Mouse (Mus musculus) MEL (cell line): ENCODE data around the gene Rad50. TPM values are rescaled to one million over a fixed set of nuclear protein-coding genes. Genes with fewer than 3 reads are reported as not detected.

Source experiments
- DNase-seq: peaks from one replicate; pipeline ENCODE4 v3.0.0; 2011; ENCODE audit warnings: low read depth, low spot score
- H3K27ac ChIP-seq: 2 replicates; pipeline ENCODE4 v1.5.1; 2012; ENCODE audit warnings: low read depth, mild to moderate bottlenecking, control low read depth, low read length, moderate library complexity; ENCODE audit not compliant: control insufficient read depth
- H3K27me3 ChIP-seq, 2 experiments: fragments of 150-350 bp in 1 of 2; sonication (generic) in 1 of 2; 2 replicates each; pipeline ENCODE4 v1.6.1; 2012; ENCODE audit warnings: low read length in 2 of 2, mild to moderate bottlenecking in 2 of 2, improper control_type of control experiment in 1 of 2, moderate library complexity in 1 of 2; ENCODE audit not compliant: insufficient read depth in 2 of 2, control insufficient read depth in 1 of 2
- H3K36me3 ChIP-seq, 2 experiments: 2 replicates each; pipeline ENCODE4 v1.6.1; 2012 to 2014; ENCODE audit warnings: low read length in 2 of 2, improper control_type of control experiment in 1 of 2, inconsistent platforms in 1 of 2, mild to moderate bottlenecking in 1 of 2; ENCODE audit not compliant: insufficient read depth in 2 of 2, control insufficient read depth in 1 of 2
- H3K4me1 ChIP-seq, 2 experiments: fragments of 150-350 bp in 1 of 2; sonication (generic) in 1 of 2; 2 replicates each; pipeline ENCODE4 v1.6.1; 2012; ENCODE audit warnings: low read length in 2 of 2, improper control_type of control experiment in 1 of 2, mild to moderate bottlenecking in 1 of 2; ENCODE audit not compliant: insufficient read depth in 2 of 2, control insufficient read depth in 1 of 2
- H3K4me3 ChIP-seq, 2 experiments: fragments of 150-350 bp in 1 of 2; sonication (generic) in 1 of 2; 2 replicates each; pipeline ENCODE4 v1.5.1; 2012; ENCODE audit warnings: low read depth in 2 of 2, low read length in 2 of 2, mild to moderate bottlenecking in 2 of 2, moderate library complexity in 2 of 2, control low read depth in 1 of 2, improper control_type of control experiment in 1 of 2; ENCODE audit not compliant: control insufficient read depth in 1 of 2, insufficient read depth in 1 of 2
- H3K79me2 ChIP-seq: 2 replicates; pipeline ENCODE4 v1.6.1; 2012; ENCODE audit warnings: mild to moderate bottlenecking, low read length, moderate library complexity; ENCODE audit not compliant: control insufficient read depth, poor library complexity, insufficient read depth
- H3K9ac ChIP-seq: 2 replicates; pipeline ENCODE4 v1.6.1; 2012; ENCODE audit warnings: low read depth, mild to moderate bottlenecking, control low read depth, low read length, moderate library complexity; ENCODE audit not compliant: control insufficient read depth, poor library complexity, severe bottlenecking
- H3K9me3 ChIP-seq: fragments of 150-350 bp; sonication (generic); replicated peaks from 2 replicates; pipeline ENCODE4 v1.6.1; 2012; ENCODE audit warnings: mild to moderate bottlenecking, low read length, improper control_type of control experiment, moderate library complexity; ENCODE audit not compliant: insufficient read depth
- E2F4 ChIP-seq: IDR thresholded peaks from 2 replicates; pipeline ENCODE4 v1.6.1; 2011; ENCODE audit warnings: low read depth, low read length, improper control_type of control experiment, borderline replicate concordance
- ELF1 ChIP-seq: IDR thresholded peaks from 2 replicates; pipeline ENCODE4 v1.6.1; 2014; ENCODE audit warnings: low read depth, mild to moderate bottlenecking, inconsistent platforms, low read length, improper control_type of control experiment, moderate library complexity
- EP300 ChIP-seq, 2 experiments: IDR thresholded peaks; 2 replicates each; pipeline ENCODE4 v1.6.1; 2011; ENCODE audit warnings: improper control_type of control experiment in 2 of 2, low read length in 2 of 2, low read depth in 1 of 2, mild to moderate bottlenecking in 1 of 2
- ETS1 ChIP-seq: IDR thresholded peaks from 2 replicates; pipeline ENCODE4 v1.6.1; 2012; ENCODE audit warnings: low read depth, mild to moderate bottlenecking, inconsistent platforms, low read length, improper control_type of control experiment, moderate library complexity
- GABPA ChIP-seq: IDR thresholded peaks from 2 replicates; pipeline ENCODE4 v1.6.1; 2012; ENCODE audit warnings: low read depth, mild to moderate bottlenecking, inconsistent platforms, low read length, improper control_type of control experiment, moderate library complexity
- GATA1 ChIP-seq: IDR thresholded peaks from 2 replicates; pipeline ENCODE4 v1.6.1; 2011; ENCODE audit warnings: low read depth, low read length, improper control_type of control experiment
- HCFC1 ChIP-seq: IDR thresholded peaks from 2 replicates; pipeline ENCODE4 v1.6.1; 2012; ENCODE audit warnings: low read depth, mild to moderate bottlenecking, inconsistent platforms, low read length, improper control_type of control experiment, moderate library complexity
- MAFK ChIP-seq: IDR thresholded peaks from 2 replicates; pipeline ENCODE4 v1.6.1; 2011; ENCODE audit warnings: low read depth, mild to moderate bottlenecking, low read length, improper control_type of control experiment, borderline replicate concordance
- MXI1 ChIP-seq: IDR thresholded peaks from 2 replicates; pipeline ENCODE4 v1.6.1; 2011; ENCODE audit warnings: mild to moderate bottlenecking, low read depth, low read length, improper control_type of control experiment
- POLR2AphosphoS2 ChIP-seq: IDR thresholded peaks from 2 replicates; pipeline ENCODE4 v1.6.1; 2011; ENCODE audit warnings: low read length, improper control_type of control experiment
- RCOR1 ChIP-seq: IDR thresholded peaks from 2 replicates; pipeline ENCODE4 v1.6.1; 2012; ENCODE audit warnings: low read depth, mild to moderate bottlenecking, inconsistent platforms, low read length, improper control_type of control experiment
- SIN3A ChIP-seq: IDR thresholded peaks from 2 replicates; pipeline ENCODE4 v1.6.1; 2012; ENCODE audit warnings: low read length, improper control_type of control experiment, inconsistent platforms
- SMC3 ChIP-seq: IDR thresholded peaks from 2 replicates; pipeline ENCODE4 v1.6.1; 2011; ENCODE audit warnings: low read depth, low read length, improper control_type of control experiment
- TBP ChIP-seq: IDR thresholded peaks from 2 replicates; pipeline ENCODE4 v1.8.0; 2011; ENCODE audit warnings: low read depth, low read length, improper control_type of control experiment
- ZNF384 ChIP-seq: IDR thresholded peaks from 2 replicates; pipeline ENCODE4 v1.6.1; 2012; ENCODE audit warnings: low read depth, mild to moderate bottlenecking, inconsistent platforms, low read length, improper control_type of control experiment
- polyA plus RNA-seq, 2 experiments: library from polyadenylated mRNA; stranded (reverse) in 1 of 2; unstranded in 1 of 2; fragments of >175 nt in 1 of 2; fragments of >200 nt in 1 of 2; gene quantifications; 2 replicates each; pipeline versions ENCODE4 v1.2.1 to v1.2.4; 2012; ENCODE audit warnings: low replicate concordance in 2 of 2, low read depth in 1 of 2; ENCODE audit not compliant: insufficient read length in 2 of 2, insufficient read depth in 1 of 2, missing spikeins in 1 of 2
- total RNA-seq: library from RNA; depleted of rRNA; stranded (reverse); fragments of 300-350 nt; gene quantifications from 2 replicates; pipeline ENCODE4 v1.2.3, GENCODE M21; 2012

Rad50 gene
- total and polyA plus RNA-seq, 3 experiments: 32.6 to 447 (median 44.6) TPM

- peak overlapping the region; percentile 25 for H3K27ac ChIP-seq
- TF ChIP-seq SMC3: no peak
- TF ChIP-seq ELF1: peak; percentile 77; the same call in 1 of the 2 replicates
- peak; percentile 73 for TF ChIP-seq RCOR1
- TF ChIP-seq MXI1: 0 out of 2 replicates have a peak, but pooled peaks have one; percentile 26
- TF ChIP-seq EP300 (IDR thresholded peaks at IDR 0.05; ENCODE audit: low read depth in 1 of 2, low read length in 2 of 2): peak; percentile 77 to 80; a peak in 3 of 4 replicates
- peak; percentile 51; the same call in 1 of the 2 replicates for TF ChIP-seq SIN3A
- peak; percentile 94 for TF ChIP-seq GATA1
- TF ChIP-seq POLR2AphosphoS2: no peak
- peak; percentile 84 for TF ChIP-seq ETS1
- TF ChIP-seq ZNF384: peak; percentile 94
- 0 out of 2 replicates have a peak, but pooled peaks have one; percentile 19 for TF ChIP-seq TBP
- TF ChIP-seq, all 39 proteins: peak for 9
- peak; percentile 70 for DNase-seq
- H3K9ac ChIP-seq: no peak overlapping the region; the same call in 1 of the 2 replicates
- H3K79me2 ChIP-seq: no peaks in the 10 kb centered on the region; the same call in 1 of the 2 replicates
- peaks cover 0 to 35% of the 10 kb centered on the region in 2 experiments; a peak in 2 of 4 replicates for H3K36me3 ChIP-seq
- no peaks in the 10 kb centered on the region for H3K9me3 ChIP-seq
- peaks cover 6 to 40% of the 10 kb centered on the region in 2 experiments for H3K4me1 ChIP-seq
- H3K4me3 ChIP-seq: no peak overlapping the region; a peak in 1 of 4 replicates
- no peaks in the 10 kb centered on the region for H3K27me3 ChIP-seq
Measured at GRCm38 (mm10) chr11:53732244-53732643, 25.1 kb upstream of the Rad50 start.

- Histone ChIP-seq H3K36me3 (peaks cover 0 to 30% of the 10 kb centered on the region in 2 experiments; a peak in 2 of 4 replicates), H3K9ac (no peak overlapping the region), H3K4me1 (peaks cover 6 to 35% of the 10 kb centered on the region in 2 experiments), H3K27ac (peak overlapping the region; percentile 25), H3K4me3 (peak overlapping the region; percentile 0 to 2; a peak in 2 of 4 replicates), H3K9me3 (no peaks in the 10 kb centered on the region), H3K79me2 (no peaks in the 10 kb centered on the region; the same call in 1 of the 2 replicates), H3K27me3 (no peaks in the 10 kb centered on the region)
- peak; percentile 67 for DNase-seq
- no peak for TF ChIP-seq E2F4
- TF ChIP-seq ELF1: 0 out of 2 replicates have a peak, but pooled peaks have one; percentile 24
- TF ChIP-seq EP300 (IDR thresholded peaks at IDR 0.05; ENCODE audit: low read depth in 1 of 2, low read length in 2 of 2): peak in 1 of 2 experiments; percentile 29; a peak in 1 of 4 replicates
- peak; percentile 56 for TF ChIP-seq RCOR1
- 0 out of 2 replicates have a peak, but pooled peaks have one; percentile 54 for TF ChIP-seq HCFC1
Measured at GRCm38 (mm10) chr11:53731457-53731856, 24.3 kb upstream of the Rad50 start.

GRCm38 (mm10) chr11:53720715-53721114, 13.6 kb upstream of the Rad50 start, which contains the start of gene Il5:
Gene Il5, plus strand, starts transcription at chr11:53720794.
- TF ChIP-seq GABPA (no peak), GATA1 (no peak), RCOR1 (no peak), TBP (no peak), HCFC1 (no peak), MAFK (no peak)
- Histone ChIP-seq H3K9me3 (no peaks in the 10 kb centered on the region), H3K4me1 (no peaks in the 10 kb centered on the region), H3K4me3 (no peak within 1 kb of the TSS), H3K9ac (no peak within 1 kb of the TSS), H3K36me3 (no peaks in the 10 kb centered on the region), H3K27me3 (peaks cover 2 to 18% of the 10 kb centered on the region in 2 experiments; a peak in 2 of 4 replicates), H3K79me2 (no peaks in the 10 kb centered on the region), H3K27ac (no peak within 1 kb of the TSS)
- no peak for DNase-seq
